Mouse (Mus musculus) C2C12 (cell line): ENCODE measurements around the gene Cdkn1c.

Experiments
- CEBPB ChIP-seq: IDR thresholded peaks from one replicate; pipeline ENCODE4 v1.6.1; 2011; ENCODE audit warnings: low read depth, mild to moderate bottlenecking, control low read depth, moderate library complexity
- CTCF ChIP-seq: IDR thresholded peaks from one replicate; pipeline ENCODE4 v1.5.1; 2011; ENCODE audit not compliant: control insufficient read depth, insufficient read depth, insufficient read length
- FOSL1 ChIP-seq: IDR thresholded peaks from one replicate; pipeline ENCODE4 v1.8.0; 2011; ENCODE audit warnings: mild to moderate bottlenecking, low read length; ENCODE audit not compliant: poor library complexity, insufficient read depth, severe bottlenecking
- MAX ChIP-seq: IDR thresholded peaks from one replicate; pipeline ENCODE4 v1.6.1; 2011; ENCODE audit warnings: mild to moderate bottlenecking, control low read depth
- MYOG ChIP-seq: IDR thresholded peaks from one replicate; pipeline ENCODE4 v1.6.1; 2011; ENCODE audit not compliant: control insufficient read depth, insufficient read length; ENCODE audit errors: extremely low read depth
- USF1 ChIP-seq: IDR thresholded peaks from one replicate; pipeline ENCODE4 v1.6.1; 2011; ENCODE audit warnings: low read depth, mild to moderate bottlenecking, control low read depth, moderate library complexity

GRCm38 (mm10) chr7:143474811-143475210 is 14.0 kb upstream of the Cdkn1c start:
- TF ChIP-seq MAX = no peak
- TF ChIP-seq CTCF = no peak
- no peak for TF ChIP-seq CEBPB
- no peak for TF ChIP-seq FOSL1
- TF ChIP-seq USF1 = no peak
- TF ChIP-seq MYOG = no peak
